Mouse (Mus musculus) layer of hippocampus, adult 9-10 months (tissue): ENCODE data around the gene Bcar3.
"Not testable (repeated sequence)": the region's sequence is repeated elsewhere in the genome, so short reads cannot be mapped to it uniquely, and the experiment has no call there.

Source experiments
- DNase-seq: peaks from one replicate; pipeline ENCODE4 v3.0.0; 2022; ENCODE audit warnings: low spot score

Gene Bcar3

DNA sequence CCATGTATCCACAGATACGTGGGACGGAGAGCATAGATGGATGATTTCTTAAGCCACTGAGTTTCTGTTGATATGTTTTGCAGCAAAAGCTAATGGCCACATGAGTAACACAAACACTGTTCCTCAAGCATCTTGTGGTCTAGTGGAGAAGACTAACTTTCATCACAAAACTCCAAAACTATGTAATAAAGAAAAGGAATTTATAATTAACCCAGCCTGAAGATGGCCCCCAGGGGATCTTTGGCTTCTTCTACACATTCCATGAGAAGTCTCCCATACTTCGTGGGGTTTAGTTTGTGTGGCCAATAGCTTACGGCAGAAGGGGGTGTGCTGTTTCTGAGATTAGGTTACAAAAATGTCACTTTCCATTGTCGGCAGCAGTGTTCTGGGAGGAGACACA is 92.5 kb downstream of the Bcar3 start:
- no peak for DNase-seq

DNA sequence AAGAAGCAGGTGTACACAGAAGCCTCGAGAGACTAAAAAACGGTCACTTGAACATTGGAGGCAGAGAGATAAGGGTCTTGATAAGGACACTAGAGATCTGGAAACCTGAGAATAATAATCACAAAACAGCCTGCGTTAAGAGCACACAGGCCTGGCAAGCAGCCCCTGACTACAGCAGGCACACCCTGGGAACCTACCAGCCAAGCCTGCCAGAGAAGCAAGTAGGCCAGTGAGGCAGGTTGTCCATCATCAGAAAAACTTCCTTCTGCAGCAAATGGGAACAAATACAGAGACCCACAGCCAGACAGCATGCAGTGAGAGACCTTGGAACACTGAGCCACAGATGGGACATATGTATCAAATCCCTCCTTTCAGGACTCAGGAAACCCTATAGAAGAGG is 93.8 kb downstream of the Bcar3 start:
- no peak for DNase-seq

DNA sequence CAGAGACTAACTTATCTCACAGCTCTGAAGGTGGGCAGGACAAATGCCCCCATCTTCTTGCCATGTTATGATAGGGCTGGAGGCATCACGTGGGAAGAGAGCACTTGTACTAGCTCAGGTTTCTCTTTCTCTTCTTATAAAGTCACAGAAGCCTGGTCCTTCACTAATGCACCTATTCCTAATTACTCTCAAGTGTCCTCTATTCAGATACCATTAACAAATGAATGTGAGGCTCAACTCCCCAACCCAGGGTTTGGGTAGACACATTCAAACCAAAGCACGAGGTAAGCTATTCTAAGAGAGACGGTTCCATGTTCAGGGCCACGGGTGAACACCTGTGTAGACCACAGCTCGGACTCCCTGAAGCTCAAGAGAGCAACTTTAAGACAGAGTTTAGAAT is 96.0 kb downstream of the Bcar3 start:
- DNase-seq = no peak

DNA sequence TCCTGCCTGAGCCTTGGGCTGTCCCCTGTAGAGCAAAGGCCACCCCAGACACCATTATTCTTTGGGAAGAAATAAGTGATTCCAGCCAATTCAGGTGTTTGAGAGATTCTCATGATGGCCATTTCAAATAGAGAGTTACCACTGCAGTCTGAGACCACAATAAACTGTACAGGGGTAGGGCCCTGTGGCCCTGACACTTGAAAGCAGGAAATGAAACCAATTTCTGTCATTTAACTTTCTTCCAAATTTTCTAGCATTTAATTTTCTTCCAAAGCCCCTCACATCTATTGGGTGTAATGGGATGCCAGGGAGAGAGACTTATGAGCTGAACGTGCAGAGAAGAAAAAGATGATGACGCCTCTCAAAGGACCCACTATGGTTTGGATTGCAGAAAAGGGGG is 97.2 kb downstream of the Bcar3 start:
- DNase-seq = no peak

DNA sequence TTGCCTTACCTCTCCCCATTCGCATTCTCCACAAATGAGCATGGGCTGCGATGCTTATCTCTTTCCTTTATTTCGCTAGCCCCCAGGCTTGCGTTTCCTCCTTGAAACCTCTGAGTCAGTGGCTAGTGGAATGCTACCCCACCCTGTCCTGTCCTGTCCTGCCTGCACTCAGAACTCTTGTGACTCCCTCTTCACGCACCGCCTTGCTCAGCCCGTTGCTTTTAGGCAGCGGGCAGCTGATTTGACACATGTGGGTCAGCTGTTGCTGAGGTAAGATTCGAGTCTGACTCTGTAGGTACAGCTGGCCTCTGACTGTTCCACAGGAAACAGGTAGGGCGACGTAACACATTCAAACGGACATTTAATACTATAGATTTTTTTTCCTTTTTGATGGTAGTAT is 97.9 kb downstream of the Bcar3 start:
- DNase-seq = no peak

DNA sequence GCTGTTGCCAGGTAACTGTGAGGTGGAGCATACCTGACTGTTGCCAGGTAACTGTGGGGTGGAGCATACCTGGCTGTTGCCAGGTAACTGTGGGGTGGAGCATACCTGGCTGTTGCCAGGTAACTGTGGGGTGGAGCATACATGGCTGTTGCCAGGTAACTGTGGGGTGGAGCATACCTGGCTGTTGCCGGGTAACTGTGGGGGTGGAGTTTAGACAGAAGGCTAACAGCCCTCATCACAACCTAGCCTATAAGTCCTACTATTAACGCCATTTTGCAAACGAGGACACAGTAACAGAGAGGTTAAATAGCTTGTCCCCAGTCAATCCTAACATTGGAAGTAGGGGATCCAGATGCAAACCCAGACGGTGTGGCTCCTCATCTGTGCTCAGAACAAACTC is 99.5 kb downstream of the Bcar3 start:
- not testable (repeated sequence) for DNase-seq

DNA sequence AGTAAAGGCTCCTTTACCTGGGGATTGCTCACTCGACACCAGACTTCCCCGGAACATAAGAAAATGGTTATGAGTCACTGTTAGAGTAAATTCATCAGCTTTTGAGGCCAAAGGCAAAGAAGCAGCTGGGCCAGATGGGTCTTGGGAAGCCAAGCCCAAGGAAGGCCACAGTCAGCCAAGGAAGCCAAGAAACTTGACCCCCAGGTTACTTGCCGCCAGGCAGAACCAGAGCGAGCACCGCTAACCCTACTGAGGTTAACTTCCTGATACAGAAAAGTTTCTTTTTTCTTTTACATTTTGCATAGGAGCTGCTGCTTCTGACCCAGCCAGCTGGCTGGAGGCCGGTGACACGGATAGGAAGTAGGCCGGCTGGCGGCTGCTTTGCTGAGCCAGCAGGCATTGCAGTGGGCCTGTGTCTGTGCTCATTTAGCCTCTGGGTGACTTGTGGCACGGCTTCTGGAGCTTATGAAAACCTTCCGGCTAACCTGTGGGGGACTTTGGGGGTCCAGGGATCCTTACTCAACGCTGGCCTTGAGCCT is 100.0 kb downstream of the Bcar3 start:
- no peak for DNase-seq

DNA sequence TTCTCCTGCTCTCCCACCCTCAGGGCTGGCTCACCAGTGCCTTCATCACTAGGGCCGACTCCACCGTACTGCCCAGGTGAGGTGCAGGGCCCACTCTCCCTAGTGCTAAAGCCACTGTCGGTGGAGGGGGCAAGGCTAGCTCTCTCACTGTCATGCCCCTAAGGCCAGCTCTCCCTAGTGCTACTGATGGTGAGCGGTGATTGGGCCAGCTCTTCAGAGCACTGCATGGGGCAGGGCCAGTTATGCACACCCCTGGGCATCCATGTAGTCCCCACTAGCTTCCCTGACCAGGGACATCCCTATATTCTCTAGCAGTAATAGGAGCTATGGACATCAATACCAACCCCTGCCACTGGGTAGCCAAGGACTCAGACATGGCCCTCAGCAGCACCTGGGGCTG is 103.0 kb downstream of the Bcar3 start:
- DNase-seq = no peak

DNA sequence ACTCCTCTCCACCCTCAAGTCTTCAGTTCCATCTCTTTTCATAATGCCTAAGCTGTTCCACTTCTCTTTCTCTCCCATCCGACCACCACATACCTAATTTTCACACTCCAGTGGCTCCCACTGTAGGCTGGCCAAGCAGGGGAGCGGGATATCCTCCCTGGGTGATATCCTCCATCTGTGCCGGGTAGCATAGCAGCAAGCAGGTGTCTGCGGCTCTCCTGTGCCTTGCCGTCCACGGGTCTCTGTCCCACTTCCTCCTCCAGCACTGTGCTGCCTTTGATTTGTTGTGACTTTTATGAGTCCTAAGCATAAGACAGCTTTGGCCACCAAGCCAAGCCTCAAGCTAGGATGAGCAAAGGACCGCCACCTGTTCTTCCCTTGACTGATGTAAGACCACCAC is 103.5 kb downstream of the Bcar3 start:
- DNase-seq = no peak

DNA sequence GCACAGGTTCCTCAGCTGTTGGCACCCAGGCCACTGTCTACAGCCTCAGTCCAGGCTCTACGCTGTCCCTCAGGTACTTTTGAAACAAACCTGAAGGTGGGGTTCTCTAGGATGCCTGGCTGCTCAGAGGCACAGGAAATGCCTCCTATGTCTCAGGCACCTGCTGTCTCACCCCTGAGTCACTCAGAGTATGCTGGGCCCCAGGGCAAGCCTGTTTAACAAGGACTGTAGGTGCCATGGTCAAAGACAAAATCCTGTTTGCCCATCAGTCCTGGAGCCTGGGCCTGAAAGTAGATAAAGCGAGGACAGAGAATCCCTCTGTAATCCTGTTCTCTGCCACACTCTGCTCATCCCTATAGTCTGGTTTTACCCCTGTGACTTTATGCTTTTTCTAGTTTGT is 107.1 kb downstream of the Bcar3 start:
- DNase-seq = no peak

DNA sequence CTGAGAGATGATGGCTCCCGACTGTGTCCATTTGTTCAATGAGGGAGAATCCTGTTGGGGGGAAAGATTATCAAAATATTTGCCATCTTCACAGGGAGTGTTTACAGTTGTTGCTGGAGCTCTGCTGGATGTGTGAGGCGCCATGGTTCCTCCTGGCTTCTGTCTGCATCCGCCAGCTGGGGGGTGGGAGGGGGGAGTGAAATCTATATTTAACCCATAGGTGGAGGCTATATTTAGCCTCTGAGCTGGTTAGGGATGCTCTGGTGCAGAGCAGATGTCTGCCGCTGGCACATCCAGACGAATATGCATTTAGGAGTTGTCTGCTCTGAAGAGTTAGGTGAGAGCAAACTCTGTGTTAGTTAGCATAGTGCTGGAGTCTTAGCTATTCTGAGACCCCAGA is 108.2 kb downstream of the Bcar3 start:
- DNase-seq = no peak

DNA sequence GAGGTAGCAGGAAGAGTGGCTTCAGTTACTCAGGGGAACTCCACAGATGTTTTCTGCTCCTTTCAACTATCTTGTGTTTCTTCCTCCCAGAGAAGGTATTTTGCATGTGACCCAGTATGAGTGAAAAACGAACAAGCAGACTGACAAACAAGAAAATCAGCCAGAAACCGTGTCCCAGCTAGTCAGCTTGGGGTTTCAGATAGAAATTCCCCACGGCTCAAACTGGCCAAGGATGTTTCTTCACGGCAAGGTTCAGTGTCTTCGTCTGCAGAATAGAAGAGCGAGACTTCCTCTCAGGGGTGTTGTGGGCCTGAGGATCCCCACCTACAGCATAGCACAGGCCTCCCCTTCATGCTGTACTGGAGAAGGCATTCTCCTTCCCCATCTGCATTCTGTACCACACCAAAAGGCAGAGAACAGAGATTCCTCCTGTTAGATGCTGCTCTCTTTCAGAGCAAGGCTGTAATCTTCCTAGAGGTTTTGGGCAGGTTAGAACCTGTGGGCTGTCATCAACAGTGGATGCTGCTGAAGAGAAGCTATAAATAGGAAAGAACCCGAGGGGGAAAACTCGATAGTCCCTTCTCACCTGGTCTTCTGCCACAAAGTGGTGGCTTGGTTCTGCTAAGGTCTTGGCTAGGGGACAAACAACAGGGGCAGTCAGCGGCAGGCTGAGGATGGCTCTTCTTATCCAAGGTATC is 110.1 kb downstream of the Bcar3 start:
- no peak for DNase-seq

DNA sequence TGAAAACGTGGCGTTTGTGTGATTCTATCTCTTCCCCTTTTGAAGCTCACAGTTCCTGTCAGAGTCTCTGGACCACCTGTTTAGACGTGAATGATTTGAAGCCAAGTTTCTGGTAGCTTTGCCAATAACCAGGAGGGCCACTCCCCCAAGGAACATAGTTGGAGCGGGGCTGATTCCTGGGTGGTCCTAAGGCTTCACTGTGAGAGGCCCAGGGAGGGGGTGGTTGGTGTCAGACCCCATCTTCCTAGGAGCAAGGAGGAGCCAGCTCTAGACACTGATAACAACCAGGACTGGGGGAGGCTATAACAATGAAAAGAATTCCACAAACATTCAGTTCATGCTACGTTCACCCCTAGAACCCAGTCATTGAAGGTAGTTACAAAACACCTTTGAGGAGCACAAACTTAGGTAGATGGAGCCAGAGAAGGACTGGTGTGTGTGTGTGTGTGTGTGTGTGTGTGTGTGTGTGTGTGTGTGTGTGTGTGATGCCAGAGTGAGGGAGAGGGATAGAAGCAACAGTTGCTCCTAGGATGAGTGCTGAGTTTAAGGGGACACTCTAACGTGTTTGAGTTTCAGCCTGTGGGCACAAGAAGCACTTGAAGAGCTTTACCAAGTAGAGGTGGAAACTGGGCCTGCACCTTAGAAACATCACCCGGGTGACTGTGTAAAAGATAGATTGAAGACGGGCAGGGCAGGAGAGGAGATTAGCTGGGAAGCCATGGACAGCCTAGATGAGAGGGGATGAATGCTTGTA is 111.4 kb downstream of the Bcar3 start:
- no peak for DNase-seq

DNA sequence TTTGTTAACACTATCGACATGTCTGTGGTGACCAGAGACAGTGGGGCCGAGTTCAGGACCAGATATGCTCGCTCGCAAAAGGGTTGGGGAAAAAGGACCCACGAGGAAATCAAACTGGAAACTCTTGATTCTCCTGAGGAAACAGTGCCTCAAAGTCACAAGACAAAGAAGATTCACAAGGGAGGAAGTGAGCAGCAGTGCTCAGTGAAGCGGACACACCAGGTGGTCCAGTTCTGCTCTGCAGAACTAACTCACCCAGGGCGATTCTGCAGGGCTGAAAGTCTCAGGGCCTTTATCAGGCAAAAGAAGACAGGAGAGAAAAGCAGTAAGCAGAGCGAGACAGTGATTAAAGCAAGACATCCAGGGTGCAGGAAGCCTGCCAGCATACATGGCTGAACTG is 112.5 kb downstream of the Bcar3 start:
- DNase-seq = no peak

DNA sequence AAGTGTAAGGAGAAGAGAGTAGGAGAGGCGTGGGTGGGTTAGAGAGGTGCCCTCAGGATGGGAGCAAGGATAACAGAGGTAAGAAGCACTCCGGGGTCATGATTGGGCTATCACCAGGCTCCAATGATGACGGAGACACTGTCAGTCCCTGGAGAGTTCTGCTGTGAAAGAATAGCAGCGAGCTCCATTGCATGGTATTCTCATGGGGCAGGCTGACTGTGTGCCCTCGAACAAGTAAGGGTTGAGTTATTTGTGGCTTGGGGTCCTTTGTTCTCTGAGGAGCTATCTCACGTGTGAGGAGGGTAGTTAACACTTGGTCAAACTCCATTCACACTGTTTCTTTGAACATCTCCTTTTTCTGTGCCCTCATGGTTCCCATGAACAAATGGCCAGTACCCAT is 113.8 kb downstream of the Bcar3 start:
- no peak for DNase-seq

DNA sequence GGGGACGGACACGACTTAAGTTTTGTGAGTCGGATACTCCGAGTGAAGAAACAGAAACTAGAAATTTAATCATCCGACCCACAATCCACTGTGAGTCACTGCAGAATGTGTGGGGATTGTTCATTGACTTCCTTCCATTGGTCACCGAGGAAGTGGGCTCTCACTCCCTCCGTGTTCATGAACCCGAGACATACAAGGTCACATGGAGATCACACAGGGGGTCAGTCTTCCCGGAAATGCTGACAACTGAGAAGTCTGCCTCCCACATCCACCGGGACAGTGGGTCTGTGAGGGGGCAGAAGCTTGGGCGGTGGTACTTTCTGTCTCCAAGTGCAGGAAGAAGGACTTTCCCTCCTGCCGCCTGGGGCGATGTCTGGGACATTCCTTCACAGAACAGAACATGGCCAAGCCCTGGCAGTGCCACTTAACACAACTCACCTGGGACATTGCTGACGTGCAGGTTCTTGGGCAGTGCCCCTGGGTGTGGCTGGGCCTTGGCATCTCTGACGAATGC is 114.9 kb downstream of the Bcar3 start:
- DNase-seq = no peak

DNA sequence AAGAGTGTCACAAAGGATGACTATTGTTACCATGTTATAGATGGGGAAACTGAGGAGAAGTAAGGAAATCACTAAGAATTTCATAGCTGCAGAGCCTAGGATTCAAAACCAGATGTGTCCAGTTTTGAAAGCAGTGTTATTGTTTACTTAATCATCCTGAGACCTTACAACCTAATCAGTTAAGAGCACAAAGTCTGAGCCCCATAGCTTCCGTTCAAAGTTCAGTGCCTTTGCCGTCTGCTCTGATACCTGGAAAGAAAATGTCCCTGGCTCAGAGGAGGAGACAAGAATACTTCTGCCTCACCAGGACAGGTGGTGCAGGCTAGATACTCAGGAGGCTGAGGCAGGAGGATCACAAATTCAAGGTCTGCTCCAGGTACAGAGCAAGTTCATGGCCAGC is 117.7 kb downstream of the Bcar3 start:
- DNase-seq = no peak

DNA sequence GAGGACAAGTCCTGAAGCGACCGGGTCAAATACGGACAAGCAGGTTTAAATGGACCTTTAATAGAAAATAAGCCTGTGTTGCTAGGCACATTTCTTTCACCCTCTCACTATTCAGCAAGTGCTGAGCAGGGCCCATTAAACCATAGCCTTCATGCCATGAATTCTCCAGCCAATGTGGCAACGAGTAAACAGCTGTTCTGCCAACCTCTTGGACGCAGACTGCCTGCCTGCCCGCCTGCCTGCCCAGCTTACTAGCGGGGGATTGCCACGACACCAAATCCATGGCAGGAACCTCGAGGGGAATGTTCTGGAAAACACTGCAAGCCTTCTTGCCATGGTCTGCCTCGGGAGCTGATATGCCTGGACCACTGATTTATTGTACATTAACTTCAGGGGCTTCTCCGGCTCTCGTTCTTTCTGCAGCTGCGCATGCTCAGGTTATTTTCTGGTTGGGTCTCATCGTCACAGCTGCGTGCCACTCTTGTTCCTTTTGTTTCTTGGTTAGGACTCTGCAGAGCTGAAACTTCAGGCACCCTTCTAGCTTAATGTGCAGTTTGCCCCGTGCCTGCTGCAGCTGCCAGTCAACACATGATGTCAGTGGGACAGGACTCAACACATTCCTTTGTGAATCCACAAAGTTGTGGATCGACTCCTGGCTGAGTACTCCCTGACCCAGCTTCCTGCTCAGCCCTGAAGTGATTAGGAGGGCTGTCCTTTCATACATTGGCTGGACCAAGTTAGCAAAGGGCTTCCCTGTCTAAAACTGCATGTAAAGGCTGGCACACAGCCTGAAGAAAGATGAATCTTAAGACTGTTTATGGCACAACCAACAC is 120.0 kb downstream of the Bcar3 start:
- no peak for DNase-seq

DNA sequence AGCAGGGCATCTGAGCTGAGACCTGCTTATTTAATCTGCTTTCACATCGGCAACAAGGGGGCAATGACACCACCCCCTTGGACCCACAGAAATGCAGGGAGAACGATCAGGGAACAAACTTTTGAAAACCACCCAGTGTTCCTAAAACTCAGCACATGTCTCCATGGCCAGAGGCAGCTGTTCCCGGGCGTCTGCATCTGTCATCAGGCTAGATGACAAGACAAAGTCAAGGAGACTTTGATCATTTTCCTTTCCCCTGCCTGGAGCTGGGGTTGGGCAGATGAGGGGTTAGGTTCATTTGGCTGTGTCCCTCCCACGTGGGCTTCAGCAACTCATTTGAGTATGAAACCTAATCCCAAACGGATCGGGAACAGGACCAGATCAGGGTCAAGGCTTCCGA is 120.9 kb downstream of the Bcar3 start:
- no peak for DNase-seq

DNA sequence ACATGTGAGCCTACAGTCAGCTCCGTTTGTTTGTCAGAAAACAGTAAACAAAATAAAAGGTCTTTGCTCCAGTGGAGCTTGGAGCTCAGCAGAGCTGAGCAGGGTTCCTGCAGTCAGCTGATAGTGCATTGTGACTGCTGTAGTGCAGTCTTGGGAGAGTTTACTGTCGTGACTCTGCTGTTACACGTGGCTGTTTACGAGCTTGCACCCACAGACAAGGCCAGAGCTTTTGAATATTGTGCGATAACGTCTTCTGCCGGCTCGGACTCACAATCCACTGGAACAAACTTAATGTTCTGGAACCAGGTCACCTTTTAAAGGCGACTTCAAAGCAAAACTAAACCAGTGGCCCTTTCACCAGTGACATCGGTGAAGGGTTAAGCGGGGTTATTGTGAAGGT is 123.5 kb downstream of the Bcar3 start:
- DNase-seq = no peak

DNA sequence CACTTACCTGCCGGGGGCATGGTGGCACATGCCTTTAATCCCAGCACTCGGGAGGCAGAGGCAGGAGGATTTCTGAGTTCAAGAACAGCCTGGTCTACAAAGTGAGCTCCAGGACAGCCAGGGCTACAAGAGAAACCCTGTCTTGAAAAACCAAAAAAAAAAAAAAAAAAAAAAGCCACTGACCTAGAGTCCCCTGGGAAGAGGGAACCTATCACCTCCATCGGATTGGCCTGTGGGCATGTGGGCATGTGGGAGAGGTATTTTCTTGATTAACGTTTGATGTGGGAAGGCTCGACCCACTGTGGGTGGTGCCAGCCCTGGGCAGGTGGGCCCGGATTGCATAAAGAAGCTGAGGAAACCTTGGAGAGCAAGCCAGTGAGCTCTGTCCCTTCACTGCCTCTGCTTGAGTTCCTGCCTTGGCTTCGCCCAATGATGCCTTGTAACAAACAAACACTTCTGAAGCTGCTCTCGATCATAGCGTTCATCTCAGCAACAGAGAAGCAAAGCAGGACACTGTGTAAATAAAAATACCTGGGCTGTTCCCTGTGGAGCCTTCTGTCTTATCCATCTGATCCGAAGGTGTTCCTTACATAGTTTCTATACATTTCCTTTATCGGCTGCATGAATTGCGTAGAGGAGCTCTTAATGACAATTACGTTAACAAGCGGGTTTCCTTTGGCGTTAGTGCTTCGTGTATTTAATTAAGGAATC is 124.8 kb downstream of the Bcar3 start:
- no peak for DNase-seq
